In the genomic region with DNA sequence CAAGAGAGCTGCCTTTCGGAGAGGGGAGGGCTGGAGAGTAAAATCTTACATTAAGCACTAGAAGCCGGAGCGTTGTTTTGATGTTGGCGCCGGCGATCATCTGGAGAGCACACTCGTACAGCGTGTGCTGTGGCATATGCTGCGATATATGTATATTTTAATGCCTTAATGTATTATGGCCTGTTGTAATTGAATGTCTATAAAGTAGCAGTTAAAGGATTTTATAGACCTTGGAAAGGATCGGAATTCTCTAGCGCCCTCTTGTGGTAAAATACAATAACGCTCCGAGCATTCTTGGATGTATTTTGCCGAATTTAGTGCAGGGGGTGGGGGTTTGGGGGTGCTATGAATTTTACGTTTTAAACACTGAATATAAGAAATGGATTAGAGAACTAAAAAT, we compare ENCODE assay signal across 8 mouse cellular contexts.
DNase-seq lines count a peak whose midpoint lies in the region; ATAC-seq lines count a peak whose summit lies in the region.

No protein-coding gene starts in this region.

- H3K27ac ChIP-seq in limb, embryonic 11.5 days (replicated peaks; ENCODE audit: low read depth, low read length): no peak overlapping the region
- no peak overlapping the region for H3K27ac ChIP-seq in neural tube, embryonic 12.5 days

- H3K4me3 ChIP-seq in limb, embryonic 11.5 days (ENCODE audit: low read depth, low read length): no peak overlapping the region
- peak overlapping the region; percentile 18; the same call in 1 of the 2 replicates for H3K4me3 ChIP-seq in neural tube, embryonic 12.5 days

- peak; percentile 18 for DNase-seq in heart, adult 11 months
- DNase-seq in heart, postnatal 25 days (ENCODE audit: low spot score): no peak
- DNase-seq in R1 (ENCODE audit: low read depth, low spot score): peak; percentile 51
- DNase-seq in fibroblast of lung, adult 2 months (ENCODE audit: low read depth): peak; percentile 5
- peak; percentile 26 for DNase-seq in hindlimb bud, embryonic 11.5 days (ENCODE audit: extremely low spot score, low read depth, low spot score)
- peak; percentile 51 for DNase-seq in limb, embryonic 11.5 days (ENCODE audit: low spot score)

- intact Hi-C loops in heart, postnatal 25 days (cut with DNase I): loop anchor here (5.0 to 10.0 kb wide), 5 partner anchors 69 to 312 kb away; partner anchors contain the start of gene Hoxb5

- ATAC-seq in limb, embryonic 11.5 days (ENCODE audit: insufficient number of reproducible peaks, low FRiP score, low TSS enrichment, low read depth): no peak
- ATAC-seq in neural tube, embryonic 12.5 days (ENCODE audit: low FRiP score, low read depth): 0 out of 2 replicates have a peak, but pooled peaks have one; percentile 50
- ATAC-seq in megakaryocyte, adult 5-6 weeks (ENCODE audit: poor library complexity, severe bottlenecking): no peak

- no peak overlapping the region for H3K9ac ChIP-seq in limb, embryonic 11.5 days (ENCODE audit: low read length)
- 0 out of 2 replicates have a peak overlapping the region, but pooled peaks have one; percentile 21 for H3K9ac ChIP-seq in neural tube, embryonic 12.5 days

- H3K27me3 ChIP-seq in limb, embryonic 11.5 days (ENCODE audit: control insufficient read depth, insufficient read depth, low read length): peaks cover 3% of the 10 kb centered on the region; the same call in 1 of the 2 replicates
- no peaks in the 10 kb centered on the region for H3K27me3 ChIP-seq in neural tube, embryonic 12.5 days (replicated peaks)

- no peak overlapping the region for H3K4me2 ChIP-seq in limb, embryonic 11.5 days (ENCODE audit: low read depth, severe bottlenecking)
- peak overlapping the region; percentile 58 for H3K4me2 ChIP-seq in neural tube, embryonic 12.5 days (replicated peaks)

- no peaks in the 10 kb centered on the region for H3K9me3 ChIP-seq in limb, embryonic 11.5 days (ENCODE audit: control insufficient read depth, low read length)
- no peaks in the 10 kb centered on the region for H3K9me3 ChIP-seq in neural tube, embryonic 12.5 days

- H3K4me1 ChIP-seq in limb, embryonic 11.5 days (ENCODE audit: control insufficient read depth, insufficient read depth, low read length): no peaks in the 10 kb centered on the region
- peaks cover 22% of the 10 kb centered on the region for H3K4me1 ChIP-seq in neural tube, embryonic 12.5 days

- no peaks in the 10 kb centered on the region for H3K36me3 ChIP-seq in limb, embryonic 11.5 days (ENCODE audit: control insufficient read depth, insufficient read depth, low read length)
- no peaks in the 10 kb centered on the region for H3K36me3 ChIP-seq in neural tube, embryonic 12.5 days

- WGBS in limb, embryonic 11.5 days: 15% methylated on average over 15 of the region's 15 CpGs
- WGBS in neural tube, embryonic 12.5 days: 8% methylated on average over 15 of the region's 15 CpGs
